Mouse (Mus musculus) E14TG2a.4 (cell line): Measurements from ENCODE around the gene Tlr2.

Experiments used
- H3K27me3 ChIP-seq: 2 replicates; pipeline ENCODE4 v1.6.1; 2014; ENCODE audit warnings: low read length, control low read depth; ENCODE audit not compliant: insufficient read depth
- H3K36me3 ChIP-seq: 2 replicates; pipeline ENCODE4 v1.6.1; 2014; ENCODE audit warnings: low read length, control low read depth; ENCODE audit not compliant: insufficient read depth
- H3K4me1 ChIP-seq: replicated peaks from 2 replicates; pipeline ENCODE4 v1.6.1; 2014; ENCODE audit warnings: low read depth, low read length, control low read depth
- H3K4me3 ChIP-seq: replicated peaks from 2 replicates; pipeline ENCODE4 v1.5.1; 2014; ENCODE audit warnings: mild to moderate bottlenecking, low read length
- H3K9me3 ChIP-seq: 2 replicates; pipeline ENCODE4 v1.6.1; 2014; ENCODE audit warnings: low read length, control low read depth
- CTCF ChIP-seq: conservative IDR thresholded peaks from 2 replicates; pipeline ENCODE4 v1.5.1; 2014; ENCODE audit warnings: low read length
- NANOG ChIP-seq: IDR thresholded peaks from 2 replicates; pipeline ENCODE4 v1.6.1; 2014; ENCODE audit warnings: borderline replicate concordance, low read length, mixed read lengths
- POU5F1 ChIP-seq: IDR thresholded peaks from 2 replicates; pipeline ENCODE4 v1.6.1; 2014; ENCODE audit warnings: low read length, borderline replicate concordance

Gene Tlr2

DNA sequence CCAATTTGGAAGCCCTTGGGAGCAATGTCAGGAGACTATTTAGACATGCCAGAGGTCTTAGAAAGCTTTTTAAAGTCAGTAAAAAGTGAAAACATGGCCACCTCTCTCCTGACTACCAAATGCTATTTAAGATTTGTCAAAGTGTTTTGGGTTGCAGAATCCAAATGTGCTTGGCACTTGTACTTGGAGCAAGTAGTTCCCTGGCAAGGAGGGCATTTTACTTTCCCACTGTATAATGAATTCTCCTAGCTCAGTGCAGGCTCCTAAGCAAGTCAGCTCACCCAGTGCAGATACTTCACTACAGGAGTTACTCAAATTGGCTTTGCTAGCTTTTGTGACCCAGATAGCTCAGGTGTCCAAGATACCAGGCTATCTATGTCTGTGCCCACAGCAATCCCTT, 28.7 kb downstream of the Tlr2 start:
- no peak for TF ChIP-seq CTCF
- no peak for TF ChIP-seq NANOG
- no peak for TF ChIP-seq POU5F1
- H3K9me3 ChIP-seq = no peaks in the 10 kb centered on the region

DNA sequence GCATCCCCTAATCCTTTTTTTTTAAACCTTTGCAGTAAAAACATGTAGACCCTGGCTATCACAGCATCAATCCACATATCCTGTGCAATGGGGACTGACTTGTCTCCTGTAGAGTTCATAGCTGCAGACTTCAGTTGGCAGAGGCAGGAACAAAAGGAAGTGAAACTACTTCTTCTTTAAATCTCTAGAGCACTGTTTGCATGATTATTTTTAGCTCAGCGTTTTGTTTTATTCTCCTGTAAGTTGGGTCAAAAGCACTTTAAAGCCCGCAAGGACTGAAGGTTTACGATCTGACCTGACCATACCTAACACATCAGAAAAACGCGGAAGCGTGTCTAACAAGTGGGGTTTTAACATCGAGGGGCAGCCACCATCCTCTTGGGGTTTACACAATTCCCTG, 29.6 kb downstream of the Tlr2 start:
- no peak overlapping the region for H3K4me3 ChIP-seq
- H3K36me3 ChIP-seq = no peaks in the 10 kb centered on the region
- TF ChIP-seq CTCF (no peak), POU5F1 (no peak), NANOG (no peak)
- no peaks in the 10 kb centered on the region for H3K4me1 ChIP-seq
- H3K9me3 ChIP-seq = no peaks in the 10 kb centered on the region
- no peaks in the 10 kb centered on the region for H3K27me3 ChIP-seq

More for the DNA sequence above, 28.7 kb downstream of the Tlr2 start:
- Histone ChIP-seq H3K4me1 (no peaks in the 10 kb centered on the region), H3K27me3 (no peaks in the 10 kb centered on the region), H3K4me3 (no peak overlapping the region), H3K36me3 (no peaks in the 10 kb centered on the region)

DNA sequence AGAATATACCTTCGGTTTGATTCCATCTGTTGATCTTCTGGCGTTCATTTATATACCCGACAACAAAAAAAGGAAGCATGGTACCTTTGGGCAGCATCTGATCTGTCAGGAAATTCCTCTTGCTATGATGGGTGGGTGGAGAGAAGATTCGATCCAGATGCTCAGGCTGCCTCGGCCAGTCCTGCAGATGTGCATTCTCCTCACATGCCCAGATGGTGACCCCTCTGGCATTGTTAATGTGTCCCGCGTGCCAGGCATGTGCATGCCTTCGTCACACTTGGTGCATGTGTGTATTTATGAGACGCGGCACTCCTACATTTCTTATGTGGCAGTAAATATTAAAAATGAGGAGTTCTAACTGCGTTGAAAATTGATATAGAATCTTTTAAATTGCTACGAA, 33.1 kb downstream of the Tlr2 start:
- H3K4me1 ChIP-seq = no peaks in the 10 kb centered on the region
- no peaks in the 10 kb centered on the region for H3K9me3 ChIP-seq
- no peaks in the 10 kb centered on the region for H3K36me3 ChIP-seq
- H3K4me3 ChIP-seq = no peak overlapping the region
- TF ChIP-seq CTCF = no peak
- TF ChIP-seq POU5F1 = no peak
- no peak for TF ChIP-seq NANOG
- H3K27me3 ChIP-seq = no peaks in the 10 kb centered on the region

DNA sequence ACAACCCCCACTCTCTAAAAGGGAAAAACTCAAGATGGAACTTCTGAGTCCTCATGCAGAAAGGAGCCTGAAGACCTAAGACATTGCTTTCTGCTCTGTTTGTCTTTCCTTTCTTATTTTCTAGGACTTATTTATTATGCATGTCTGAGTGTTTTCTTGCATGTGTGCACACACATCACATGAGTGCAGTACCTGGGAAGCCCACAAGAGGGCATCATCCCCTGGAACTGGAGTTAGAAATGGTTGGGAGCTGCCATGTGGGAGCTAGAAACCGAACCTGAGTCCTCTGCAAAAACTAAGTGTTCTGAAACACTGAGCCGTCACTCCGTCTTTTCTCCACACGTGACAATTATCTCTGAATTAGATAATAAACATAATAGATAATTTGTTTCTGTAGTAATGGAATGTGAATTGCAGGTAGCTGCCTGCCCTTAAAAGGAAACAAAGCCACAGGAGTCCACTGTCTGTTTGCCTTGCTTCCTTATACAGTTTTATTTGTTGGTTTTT, 39.9 kb downstream of the Tlr2 start:
- H3K27me3 ChIP-seq = no peaks in the 10 kb centered on the region
- peaks cover 11% of the 10 kb centered on the region for H3K9me3 ChIP-seq
- TF ChIP-seq POU5F1 (no peak), CTCF (peak; percentile 62), NANOG (no peak)

DNA sequence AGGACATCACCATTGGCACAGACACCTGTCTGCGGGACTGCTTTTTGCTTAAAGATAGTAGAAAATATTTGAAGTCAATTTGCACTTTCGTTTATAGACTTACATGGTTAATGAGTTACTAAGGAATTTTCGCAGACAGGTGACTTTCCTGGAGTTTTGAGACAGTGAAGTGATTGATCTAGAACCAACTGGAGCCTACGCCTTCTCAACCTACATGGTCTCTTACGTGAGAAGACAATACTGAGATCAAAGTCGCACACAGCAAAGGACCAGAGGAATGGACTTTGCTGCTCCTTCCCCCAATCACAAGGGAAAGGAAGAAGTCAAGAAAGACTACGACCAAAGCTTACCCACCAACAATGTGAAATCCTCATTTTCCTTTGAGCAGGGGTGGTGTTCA, 42.1 kb downstream of the Tlr2 start:
- peaks cover 20% of the 10 kb centered on the region for H3K9me3 ChIP-seq
- TF ChIP-seq POU5F1 = no peak
- no peak for TF ChIP-seq NANOG
- TF ChIP-seq CTCF = no peak

More for the DNA sequence above, 39.9 kb downstream of the Tlr2 start:
- Histone ChIP-seq H3K4me1 (0 out of 2 replicates have a peak, but pooled peaks cover 2% of the 10 kb centered on the region), H3K4me3 (no peak overlapping the region), H3K36me3 (no peaks in the 10 kb centered on the region)

DNA sequence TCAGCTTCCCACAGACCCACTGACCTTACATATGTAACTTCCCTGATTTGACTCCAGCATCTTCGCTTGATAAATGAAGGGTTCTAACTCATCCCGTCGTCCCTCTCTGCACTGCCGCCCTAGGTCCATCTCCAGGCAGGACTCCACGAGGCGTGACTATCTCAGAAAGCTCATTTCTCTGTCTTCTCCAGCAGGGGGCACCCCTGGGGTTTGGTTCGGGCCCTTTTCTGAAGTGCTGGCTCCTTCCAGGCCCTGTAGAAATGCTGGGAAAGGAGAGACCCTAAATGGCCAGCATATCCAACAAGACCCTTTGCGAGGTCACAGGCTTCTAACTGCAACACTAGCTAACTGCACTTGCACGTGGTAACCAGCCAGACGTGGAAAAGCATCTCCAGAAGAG, 43.7 kb downstream of the Tlr2 start:
- Histone ChIP-seq H3K4me1 (0 out of 2 replicates have a peak, but pooled peaks cover 2% of the 10 kb centered on the region), H3K9me3 (peaks cover 23% of the 10 kb centered on the region), H3K4me3 (no peak overlapping the region), H3K36me3 (no peaks in the 10 kb centered on the region), H3K27me3 (no peaks in the 10 kb centered on the region)
- TF ChIP-seq POU5F1 (no peak), NANOG (no peak), CTCF (peak; percentile 54)

More for the DNA sequence above, 42.1 kb downstream of the Tlr2 start:
- Histone ChIP-seq H3K27me3 (no peaks in the 10 kb centered on the region), H3K4me3 (no peak overlapping the region), H3K4me1 (0 out of 2 replicates have a peak, but pooled peaks cover 2% of the 10 kb centered on the region), H3K36me3 (no peaks in the 10 kb centered on the region)

DNA sequence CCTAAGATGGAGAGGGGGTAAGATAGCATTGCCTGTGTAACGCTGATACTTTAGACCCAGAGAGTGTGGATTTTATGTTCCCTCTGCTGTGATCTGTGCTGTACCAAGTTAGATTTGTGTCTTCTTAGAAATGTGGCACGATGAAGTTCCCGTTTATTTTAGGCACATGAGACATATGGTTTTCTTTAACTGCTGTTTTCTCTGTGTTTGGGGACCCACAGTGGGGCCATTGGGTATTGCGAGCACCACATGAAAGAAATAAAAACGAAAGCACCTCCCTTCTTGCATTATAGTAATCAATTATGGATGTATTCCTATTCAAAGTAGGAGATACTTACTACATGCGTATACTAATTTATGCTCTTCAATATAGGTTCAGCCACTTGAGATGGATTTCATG, 44.5 kb downstream of the Tlr2 start:
- no peak for TF ChIP-seq POU5F1
- no peak for TF ChIP-seq NANOG
- TF ChIP-seq CTCF = no peak
- H3K4me1 ChIP-seq = 0 out of 2 replicates have a peak, but pooled peaks cover 2% of the 10 kb centered on the region
- H3K27me3 ChIP-seq = no peaks in the 10 kb centered on the region
- H3K36me3 ChIP-seq = no peaks in the 10 kb centered on the region
- no peak overlapping the region for H3K4me3 ChIP-seq
- H3K9me3 ChIP-seq = peaks cover 25% of the 10 kb centered on the region

DNA sequence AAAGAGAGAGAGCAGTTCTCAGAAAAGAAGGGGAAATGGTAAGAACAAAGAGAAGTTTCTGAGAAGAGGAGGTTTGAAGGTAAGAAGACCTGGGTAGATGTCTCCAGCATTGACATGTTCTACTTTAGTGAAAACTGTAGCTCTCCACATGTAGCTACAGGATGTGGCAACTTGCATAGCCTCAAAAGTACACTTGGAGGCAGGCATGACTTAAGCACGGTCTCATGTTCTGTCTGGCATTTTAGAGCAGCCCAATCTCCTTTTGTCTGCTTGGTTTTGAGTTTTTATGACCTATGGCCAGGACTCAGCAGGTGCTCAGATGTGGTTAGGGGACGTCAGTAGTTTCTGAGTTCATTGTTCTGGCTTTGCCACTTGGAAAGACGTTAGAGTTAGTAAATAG, 50.1 kb downstream of the Tlr2 start:
- H3K36me3 ChIP-seq = no peaks in the 10 kb centered on the region
- H3K9me3 ChIP-seq = peaks cover 39% of the 10 kb centered on the region
- peaks cover 17% of the 10 kb centered on the region for H3K4me1 ChIP-seq
- TF ChIP-seq NANOG = no peak
- no peak for TF ChIP-seq CTCF
- TF ChIP-seq POU5F1 = no peak
- no peak overlapping the region for H3K4me3 ChIP-seq
- peaks cover 35% of the 10 kb centered on the region for H3K27me3 ChIP-seq

DNA sequence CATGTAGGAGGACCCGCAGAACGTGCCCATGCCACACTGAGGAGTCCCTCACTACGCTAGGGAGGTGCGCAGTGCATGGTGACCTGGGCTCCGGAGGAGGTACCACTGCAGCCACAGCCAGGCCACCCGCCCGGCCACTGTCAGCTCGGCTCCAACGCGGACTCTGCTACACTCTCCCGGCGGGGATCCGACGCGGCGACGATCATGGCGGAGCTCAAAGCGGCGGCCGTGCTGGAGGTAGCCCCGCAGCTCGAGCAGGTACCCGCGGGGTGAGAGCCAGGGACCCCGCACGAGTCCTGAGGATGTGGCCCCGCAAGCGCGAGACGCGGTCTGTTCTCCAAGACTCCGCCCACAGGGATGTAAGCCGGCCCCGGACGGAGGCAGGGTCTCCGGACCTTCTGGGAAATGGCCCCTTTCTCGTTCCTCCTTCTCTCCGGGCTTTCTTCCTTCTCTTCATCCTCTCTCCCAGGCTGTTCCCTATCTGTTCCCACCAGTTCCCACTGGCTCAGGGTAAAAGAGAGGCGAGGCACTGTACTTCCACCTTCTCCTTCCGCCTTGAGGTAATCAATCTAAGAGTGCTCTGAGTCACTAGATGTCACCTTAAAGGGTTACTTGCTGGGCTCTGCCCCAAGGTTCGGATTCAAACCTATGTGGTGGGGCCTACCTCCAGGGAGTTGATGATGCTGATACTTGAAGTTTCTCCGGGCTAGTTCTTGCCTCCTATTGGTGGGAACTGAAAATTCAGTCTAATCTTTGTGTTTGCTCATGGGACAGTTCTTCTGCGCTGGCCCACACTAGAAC, 51.7 kb downstream of the Tlr2 start:
- Histone ChIP-seq H3K4me3 (peak overlapping the region; percentile 84), H3K27me3 (peaks cover 35% of the 10 kb centered on the region), H3K9me3 (peaks cover 35% of the 10 kb centered on the region), H3K4me1 (peaks cover 22% of the 10 kb centered on the region), H3K36me3 (no peaks in the 10 kb centered on the region)
- TF ChIP-seq NANOG (no peak), CTCF (no peak), POU5F1 (no peak)
